Mouse (Mus musculus): ENCODE results near the gene Zscan10. TPM values are rescaled to one million over a fixed set of nuclear protein-coding genes. Genes with fewer than 3 reads are reported as not detected.

The Zscan10 gene
- polyA plus RNA-seq, 1 experiment from 2014 or later, result 0.18 TPM

- Histone ChIP-seq H3K27ac (no peak overlapping the region), H3K36me3 (no peaks in the 10 kb centered on the region), H3K27me3 (no peaks in the 10 kb centered on the region), H3K4me3 (no peak overlapping the region), H3K4me2 (no peak overlapping the region), H3K4me1 (peaks cover 12% of the 10 kb centered on the region), H3K9ac (no peak overlapping the region), H3K9me3 (no peaks in the 10 kb centered on the region)
- WGBS, result 46% methylated on average over 5 of the region's 5 CpGs
- ATAC-seq (ENCODE audit: insufficient number of reproducible peaks, low FRiP score, low TSS enrichment, low read depth), result no peak
Measured at GRCm38 (mm10) chr17:23566787-23567186, 33.9 kb upstream of the Zscan10 start.

GRCm38 (mm10) chr17:23568370-23568769 lies 32.3 kb upstream of the Zscan10 start:
- no peak for ATAC-seq (ENCODE audit: insufficient number of reproducible peaks, low FRiP score, low TSS enrichment, low read depth)
- Histone ChIP-seq H3K4me1 (peaks cover 8% of the 10 kb centered on the region), H3K4me3 (no peak overlapping the region), H3K36me3 (peaks cover 12% of the 10 kb centered on the region; the same call in 1 of the 2 replicates), H3K9ac (no peak overlapping the region), H3K4me2 (no peak overlapping the region), H3K9me3 (no peaks in the 10 kb centered on the region), H3K27me3 (no peaks in the 10 kb centered on the region), H3K27ac (no peak overlapping the region)
- WGBS, result 26% methylated on average over 5 of the region's 5 CpGs

- Histone ChIP-seq H3K9ac (no peak overlapping the region), H3K27me3 (no peaks in the 10 kb centered on the region), H3K36me3 (peaks cover 23% of the 10 kb centered on the region), H3K9me3 (no peaks in the 10 kb centered on the region), H3K27ac (no peak overlapping the region), H3K4me2 (no peak overlapping the region), H3K4me1 (peaks cover 3% of the 10 kb centered on the region), H3K4me3 (no peak overlapping the region)
- no peak for ATAC-seq (ENCODE audit: insufficient number of reproducible peaks, low FRiP score, low TSS enrichment, low read depth)
- WGBS, result 41% methylated on average over 6 of the region's 6 CpGs
Measured at GRCm38 (mm10) chr17:23570017-23570416, 30.6 kb upstream of the Zscan10 start.

GRCm38 (mm10) chr17:23571084-23571483 lies 29.6 kb upstream of the Zscan10 start:
- 15% methylated on average over 5 of the region's 5 CpGs for WGBS
- no peak for ATAC-seq (ENCODE audit: insufficient number of reproducible peaks, low FRiP score, low TSS enrichment, low read depth)
- peaks cover 33% of the 10 kb centered on the region for H3K36me3 ChIP-seq
- H3K4me1 ChIP-seq, result no peaks in the 10 kb centered on the region
- no peak overlapping the region for H3K9ac ChIP-seq
- H3K4me3 ChIP-seq, result no peak overlapping the region
- no peaks in the 10 kb centered on the region for H3K27me3 ChIP-seq
- H3K9me3 ChIP-seq, result no peaks in the 10 kb centered on the region
- H3K27ac ChIP-seq, result no peak overlapping the region
- no peak overlapping the region for H3K4me2 ChIP-seq

GRCm38 (mm10) chr17:23572059-23572458 lies 28.6 kb upstream of the Zscan10 start:
- Histone ChIP-seq H3K36me3 (peaks cover 43% of the 10 kb centered on the region), H3K27ac (no peak overlapping the region), H3K9me3 (no peaks in the 10 kb centered on the region), H3K4me3 (no peak overlapping the region), H3K27me3 (no peaks in the 10 kb centered on the region), H3K4me2 (no peak overlapping the region), H3K9ac (no peak overlapping the region), H3K4me1 (no peaks in the 10 kb centered on the region)
- ATAC-seq (ENCODE audit: insufficient number of reproducible peaks, low FRiP score, low TSS enrichment, low read depth), result no peak
- WGBS, result 77% methylated on average over 6 of the region's 6 CpGs

- H3K9me3 ChIP-seq, result no peaks in the 10 kb centered on the region
- no peak overlapping the region for H3K27ac ChIP-seq
- H3K4me3 ChIP-seq, result no peak overlapping the region
- WGBS, result 88% methylated on average over 8 of the region's 8 CpGs
- H3K4me1 ChIP-seq, result no peaks in the 10 kb centered on the region
- no peak overlapping the region for H3K9ac ChIP-seq
- peaks cover 59% of the 10 kb centered on the region for H3K36me3 ChIP-seq
- no peaks in the 10 kb centered on the region for H3K27me3 ChIP-seq
- no peak for ATAC-seq (ENCODE audit: insufficient number of reproducible peaks, low FRiP score, low TSS enrichment, low read depth)
- no peak overlapping the region for H3K4me2 ChIP-seq
Measured at GRCm38 (mm10) chr17:23574130-23574529, 26.5 kb upstream of the Zscan10 start.

- no peak overlapping the region for H3K4me3 ChIP-seq
- H3K36me3 ChIP-seq, result peaks cover 78% of the 10 kb centered on the region
- H3K4me2 ChIP-seq, result no peak overlapping the region
- no peaks in the 10 kb centered on the region for H3K9me3 ChIP-seq
- no peaks in the 10 kb centered on the region for H3K4me1 ChIP-seq
- no peak overlapping the region for H3K9ac ChIP-seq
- WGBS, result 98% methylated on average over 38 of the region's 38 CpGs
- no peak for ATAC-seq (ENCODE audit: insufficient number of reproducible peaks, low FRiP score, low TSS enrichment, low read depth)
- H3K27me3 ChIP-seq, result no peaks in the 10 kb centered on the region
- no peak overlapping the region for H3K27ac ChIP-seq
Measured at GRCm38 (mm10) chr17:23575951-23576552, 24.6 kb upstream of the Zscan10 start.

- Histone ChIP-seq H3K4me3 (peak overlapping the region; percentile 66), H3K27ac (no peak overlapping the region), H3K9ac (no peak overlapping the region), H3K27me3 (no peaks in the 10 kb centered on the region), H3K9me3 (no peaks in the 10 kb centered on the region), H3K36me3 (peaks cover 29% of the 10 kb centered on the region), H3K4me1 (peaks cover 22% of the 10 kb centered on the region), H3K4me2 (peak overlapping the region; percentile 78)
- ATAC-seq (ENCODE audit: insufficient number of reproducible peaks, low FRiP score, low TSS enrichment, low read depth), result no peak
- WGBS, result 78% methylated on average over 8 of the region's 8 CpGs
Measured at GRCm38 (mm10) chr17:23584786-23585185, 15.9 kb upstream of the Zscan10 start.

GRCm38 (mm10) chr17:23585721-23586491 lies 14.8 kb upstream of the Zscan10 start:
- Histone ChIP-seq H3K4me2 (peak overlapping the region; percentile 78), H3K4me1 (peaks cover 22% of the 10 kb centered on the region), H3K36me3 (peaks cover 18% of the 10 kb centered on the region), H3K9ac (peak overlapping the region; percentile 78), H3K9me3 (no peaks in the 10 kb centered on the region), H3K4me3 (peak overlapping the region; percentile 66), H3K27me3 (no peaks in the 10 kb centered on the region), H3K27ac (peak overlapping the region; percentile 19; the same call in 1 of the 2 replicates)
- peak; percentile 56; the same call in 1 of the 2 replicates for ATAC-seq (ENCODE audit: insufficient number of reproducible peaks, low FRiP score, low TSS enrichment, low read depth)
- WGBS, result under 1% methylated on average over 22 of the region's 22 CpGs

- Histone ChIP-seq H3K4me1 (peaks cover 23% of the 10 kb centered on the region), H3K4me3 (no peak overlapping the region), H3K4me2 (no peak overlapping the region), H3K36me3 (peaks cover 10% of the 10 kb centered on the region), H3K9ac (no peak overlapping the region), H3K27me3 (no peaks in the 10 kb centered on the region), H3K9me3 (no peaks in the 10 kb centered on the region), H3K27ac (no peak overlapping the region)
- ATAC-seq (ENCODE audit: insufficient number of reproducible peaks, low FRiP score, low TSS enrichment, low read depth), result no peak
- WGBS, result 54% methylated on average over 2 of the region's 2 CpGs
Measured at GRCm38 (mm10) chr17:23587253-23587652, 13.4 kb upstream of the Zscan10 start.

GRCm38 (mm10) chr17:23592208-23592925 lies 8.3 kb upstream of the Zscan10 start:
- Histone ChIP-seq H3K27me3 (no peaks in the 10 kb centered on the region), H3K9ac (peak overlapping the region; percentile 29), H3K9me3 (no peaks in the 10 kb centered on the region), H3K4me2 (peak overlapping the region; percentile 62), H3K4me1 (peaks cover 4% of the 10 kb centered on the region; the same call in 1 of the 2 replicates), H3K4me3 (peak overlapping the region; percentile 42), H3K27ac (peak overlapping the region; percentile 79), H3K36me3 (no peaks in the 10 kb centered on the region)
- 6% methylated on average over 34 of the region's 34 CpGs for WGBS
- ATAC-seq (ENCODE audit: insufficient number of reproducible peaks, low FRiP score, low TSS enrichment, low read depth), result peak; percentile 99

GRCm38 (mm10) chr17:23592926-23593300 lies 7.7 kb upstream of the Zscan10 start:
- Histone ChIP-seq H3K27me3 (no peaks in the 10 kb centered on the region), H3K4me3 (peak overlapping the region; percentile 42), H3K4me1 (peaks cover 4% of the 10 kb centered on the region; the same call in 1 of the 2 replicates), H3K27ac (peak overlapping the region; percentile 79), H3K4me2 (peak overlapping the region; percentile 62), H3K9ac (peak overlapping the region; percentile 29), H3K36me3 (no peaks in the 10 kb centered on the region), H3K9me3 (no peaks in the 10 kb centered on the region)
- 11% methylated on average over 13 of the region's 13 CpGs for WGBS
- peak; percentile 54 for ATAC-seq (ENCODE audit: insufficient number of reproducible peaks, low FRiP score, low TSS enrichment, low read depth)

Data from limb, embryonic 15.5 days (tissue).